Mouse (Mus musculus) adrenal gland, adult 2 months (tissue): ENCODE measurements around the gene Aip. TPM values are rescaled to one million over a fixed set of nuclear protein-coding genes. Genes with fewer than 3 reads are reported as not detected.
A peak's percentile ranks its signal among the peaks of the same experiment; 100 is the strongest.

Experiments used
- DNase-seq: peaks from one replicate; pipeline ENCODE4 v3.0.0; 2021
- polyA plus RNA-seq: library from polyadenylated mRNA; depleted of rRNA; stranded (reverse); fragments of >200 nt; gene quantifications from 2 replicates; pipeline ENCODE4 v1.2.3, GENCODE M21; 2012
- total RNA-seq, 2 experiments: library from RNA; stranded (reverse); gene quantifications; 2 replicates each; pipeline ENCODE4 v1.2.3; 2021

Gene Aip
- total and polyA plus RNA-seq, 3 experiments: 89.5 to 134 (median 102) TPM

GRCm38 (mm10) chr19:4113186-4113805 is 12.4 kb downstream of the Aip start:
- peak; percentile 98 for DNase-seq

- DNase-seq: no peak
These were observed 13.3 kb downstream of the Aip start for GRCm38 (mm10) chr19:4112063-4112960.

- DNase-seq: no peak
These were observed 17.1 kb downstream of the Aip start for GRCm38 (mm10) chr19:4108535-4108934.

DNA sequence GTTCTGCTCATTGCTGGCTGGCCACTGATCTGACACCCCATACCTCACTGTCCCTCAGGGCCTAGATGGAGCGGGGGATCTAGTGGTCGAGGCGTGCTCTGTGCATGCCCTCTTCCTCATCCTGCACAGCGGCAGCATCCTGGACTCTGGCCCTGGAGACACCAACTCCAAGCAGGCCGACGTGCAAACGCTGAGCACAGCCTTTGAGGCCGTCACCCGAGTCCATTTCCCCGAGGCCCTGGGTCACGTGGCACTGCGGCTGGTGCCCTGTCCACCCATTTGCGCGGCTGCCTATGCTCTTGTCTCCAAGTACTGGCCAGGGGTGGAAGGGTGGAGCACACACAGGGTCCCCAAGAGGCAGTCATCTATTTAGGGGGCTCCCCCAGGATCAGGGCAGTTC is 19.0 kb downstream of the Aip start:
- no peak for DNase-seq

GRCm38 (mm10) chr19:4104675-4105194 is 20.9 kb downstream of the Aip start:
- DNase-seq: no peak

DNA sequence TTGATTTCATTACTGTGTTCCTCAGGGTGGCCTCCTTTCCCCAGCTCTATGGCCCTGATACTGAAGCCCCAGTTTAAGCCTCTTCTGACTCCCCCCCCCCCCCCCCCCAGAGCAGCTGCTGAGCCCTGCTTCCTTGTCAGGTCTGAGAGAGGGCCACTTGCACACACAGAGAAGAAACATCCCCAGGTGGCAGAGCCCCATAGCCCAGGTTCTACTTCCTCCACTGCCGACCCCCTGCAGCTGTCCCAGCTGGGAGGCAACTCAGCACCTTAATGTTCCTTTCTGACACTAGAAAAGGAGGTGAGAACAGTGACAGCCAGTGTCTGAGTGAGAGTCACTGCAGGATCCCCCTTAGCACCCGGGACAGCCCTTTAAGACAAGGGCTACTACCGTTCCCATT is 21.9 kb downstream of the Aip start:
- no peak for DNase-seq

- no peak for DNase-seq
These were observed 22.4 kb downstream of the Aip start for GRCm38 (mm10) chr19:4103294-4103693.

DNA sequence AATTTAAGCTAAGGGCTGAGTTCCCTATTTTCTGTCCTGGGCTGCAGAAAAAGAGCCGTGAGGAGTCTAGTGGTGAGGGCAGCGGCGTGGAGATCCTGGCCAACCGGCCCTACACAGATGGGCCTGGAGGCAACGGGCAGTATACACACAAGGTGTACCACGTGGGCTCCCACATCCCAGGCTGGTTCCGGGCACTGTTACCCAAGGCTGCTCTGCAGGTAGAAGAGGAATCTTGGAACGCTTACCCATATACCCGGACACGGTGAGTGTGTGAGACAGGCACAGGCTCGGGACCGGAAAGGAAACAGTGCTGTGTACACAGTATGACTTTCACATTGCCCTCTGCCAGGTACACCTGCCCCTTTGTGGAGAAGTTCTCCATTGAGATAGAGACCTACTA is 23.0 kb downstream of the Aip start:
- DNase-seq: no peak

DNA sequence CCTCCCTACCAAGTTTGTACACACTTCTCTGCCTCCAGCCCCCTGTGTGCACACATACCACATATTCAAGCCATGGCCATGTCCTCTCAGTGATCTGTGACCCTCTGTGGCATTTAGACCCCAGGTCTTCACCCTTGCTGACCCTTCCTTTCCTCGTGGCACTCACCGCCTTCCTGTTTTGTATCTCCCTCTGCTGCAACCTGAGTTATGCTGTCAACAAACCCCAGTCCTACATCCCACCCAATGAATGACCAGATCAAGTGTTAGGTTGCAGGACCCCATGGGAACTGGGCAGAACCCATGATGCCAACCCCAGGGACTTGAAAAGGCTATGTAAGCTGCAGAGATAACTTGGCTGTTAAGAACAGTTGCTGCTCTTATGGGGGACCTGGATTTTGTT is 23.6 kb downstream of the Aip start:
- DNase-seq: no peak

GRCm38 (mm10) chr19:4101466-4101865 is 24.2 kb downstream of the Aip start:
- no peak for DNase-seq

GRCm38 (mm10) chr19:4100718-4101261 is 24.9 kb downstream of the Aip start:
- DNase-seq: peak; percentile 78

GRCm38 (mm10) chr19:4099837-4100717 is 25.6 kb downstream of the Aip start, which contains the start of gene Pitpnm1:
Pitpnm1 (plus strand) TSS chr19:4099998.
- DNase-seq: peak; percentile 93

- peak; percentile 95 for DNase-seq
These were observed 26.6 kb downstream of the Aip start for GRCm38 (mm10) chr19:4099056-4099455.

- peak; percentile 59 for DNase-seq
These were observed 27.2 kb downstream of the Aip start for GRCm38 (mm10) chr19:4098426-4098825.

DNA sequence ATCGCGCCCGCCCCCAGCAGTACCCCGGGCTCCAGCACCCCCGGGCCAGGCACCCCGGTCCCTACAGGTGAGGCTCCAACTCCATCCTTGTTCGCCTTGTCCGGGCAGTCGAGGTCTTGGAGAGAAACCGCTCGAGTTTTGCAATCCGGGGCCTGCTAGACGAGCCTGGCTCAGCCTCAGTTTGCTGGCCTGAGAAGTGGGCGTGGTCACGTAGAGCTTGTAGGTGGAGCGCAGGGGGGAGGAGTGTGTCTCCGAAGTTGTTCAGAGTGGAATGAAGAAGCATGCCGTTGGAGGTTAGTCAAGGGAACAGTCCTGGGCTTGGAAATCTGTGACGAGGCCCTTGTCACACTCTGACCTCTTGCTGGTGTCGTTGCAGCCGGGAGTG is 28.2 kb downstream of the Aip start:
- DNase-seq: no peak

GRCm38 (mm10) chr19:4096642-4097440 is 28.8 kb downstream of the Aip start, which contains the start of gene Cdk2ap2:
Cdk2ap2 (plus strand) TSS chr19:4097182.
- DNase-seq: peak; percentile 100

- DNase-seq: no peak
These were observed 29.9 kb downstream of the Aip start for GRCm38 (mm10) chr19:4095802-4096201.

GRCm38 (mm10) chr19:4094774-4095303 is 30.8 kb downstream of the Aip start:
- DNase-seq: peak; percentile 5

DNA sequence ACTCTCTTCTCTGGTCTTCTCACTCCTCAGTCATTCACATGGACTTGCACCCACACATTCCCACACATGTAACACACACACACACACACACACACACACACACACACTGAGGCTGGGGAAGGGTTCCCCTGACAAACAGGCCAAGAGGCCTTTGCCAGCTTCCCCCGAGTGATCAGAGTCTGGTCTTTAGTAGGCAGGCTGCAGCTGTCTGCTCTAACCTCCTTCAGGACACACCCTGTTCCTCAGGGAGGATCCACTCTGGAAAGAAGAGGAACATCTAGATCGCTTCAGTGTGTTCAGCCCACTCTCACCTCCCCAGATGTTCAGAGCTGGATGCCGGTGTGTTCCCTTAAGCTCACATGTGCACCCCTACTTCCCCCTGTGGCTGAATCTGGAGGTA is 31.3 kb downstream of the Aip start:
- DNase-seq: no peak

DNA sequence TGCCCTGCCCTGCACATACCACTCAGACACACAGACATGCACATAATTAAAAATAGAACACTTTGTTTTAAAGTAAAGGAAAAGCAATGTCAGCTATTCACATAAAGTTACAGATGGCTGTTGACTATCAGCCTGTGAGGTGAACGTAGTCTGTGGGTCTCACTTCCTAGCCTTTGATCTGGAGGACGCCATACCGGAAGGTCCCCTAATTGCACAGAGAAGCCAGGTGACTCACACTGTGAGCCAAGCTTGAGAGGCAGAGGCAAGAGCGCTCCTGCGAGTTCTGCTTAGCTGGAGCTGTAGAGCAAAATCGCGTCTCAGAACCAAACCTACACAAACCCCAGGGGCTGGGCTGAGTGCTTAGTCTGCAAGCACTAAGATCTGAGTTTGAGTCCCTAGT is 31.9 kb downstream of the Aip start:
- no peak for DNase-seq

DNA sequence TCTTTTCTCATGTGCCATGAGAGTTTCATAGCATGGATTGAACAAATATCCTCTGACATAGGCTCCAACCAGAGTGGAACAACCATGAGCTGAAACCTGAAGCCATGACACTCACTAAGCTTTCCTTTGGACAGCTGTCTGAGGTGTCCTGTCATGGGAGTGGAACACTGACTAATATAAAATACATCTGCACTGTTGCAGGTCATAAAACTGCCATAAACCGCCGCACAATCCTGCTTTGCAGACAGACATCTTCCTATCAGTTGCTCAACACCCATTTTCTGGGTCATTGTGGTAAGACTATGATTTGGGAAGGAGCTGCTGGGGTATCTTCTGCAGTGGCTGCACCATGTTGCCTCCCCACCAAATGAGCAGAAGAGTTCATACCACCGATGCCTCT is 32.9 kb downstream of the Aip start:
- no peak for DNase-seq
